Mouse (Mus musculus) left cerebral cortex, postnatal 14 days (tissue): Measurements from ENCODE around the gene Rnf6. TPM values are rescaled to one million over a fixed set of nuclear protein-coding genes. Genes with fewer than 3 reads are reported as not detected.
"Not testable (repeated sequence)": the region's sequence is repeated elsewhere in the genome, so short reads cannot be mapped to it uniquely, and the experiment has no call there.

Experiments used
- DNase-seq, 2 experiments: peaks; one replicate each; pipeline ENCODE4 v3.0.0; 2021 to 2022; ENCODE audit warnings: low spot score in 2 of 2, mixed read lengths in 1 of 2
- intact Hi-C: fragments of 180-260 bp; cut with DNase I; formaldehyde crosslinking; loops from one replicate; pipeline ENCODE4 v1.15.1; 2025
- total RNA-seq, 2 experiments: library from RNA; stranded (reverse); gene quantifications; 2 replicates each; pipeline ENCODE4 v1.2.3; 2021

The Rnf6 gene
- total RNA-seq, 2 experiments from 2014 or later = 51.5 to 55.7 TPM

DNA sequence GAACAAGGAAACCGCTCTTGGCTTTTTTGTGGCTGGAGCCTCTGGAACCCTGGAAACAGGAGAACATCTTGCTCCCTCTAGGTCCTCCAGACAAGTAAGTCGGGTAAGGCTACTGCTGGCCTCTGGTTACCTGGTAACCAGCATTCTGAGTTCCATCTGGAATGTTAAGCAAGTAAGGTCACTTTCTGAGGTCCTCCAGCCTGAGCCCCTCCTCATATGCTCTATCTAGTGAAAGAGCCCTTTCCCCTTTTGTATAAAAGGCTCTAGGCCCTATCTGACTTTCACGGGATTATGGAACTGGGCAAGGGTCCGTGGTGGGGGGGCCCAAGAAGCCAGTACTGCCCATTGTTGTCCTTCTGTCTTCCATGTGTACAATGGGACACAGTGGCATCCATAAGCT lies 36.2 kb downstream of the Rnf6 start, which contains the start of gene 1700001J03Rik:
Gene 1700001J03Rik, minus strand, starts transcription at position 101 of the 400 bp plus-strand sequence.
- DNase-seq = not testable (repeated sequence)
- intact Hi-C loops = loop anchor here (5.0 to 10.0 kb wide), 2 partner anchors 117 to 290 kb away; no protein-coding TSS in a partner anchor

DNA sequence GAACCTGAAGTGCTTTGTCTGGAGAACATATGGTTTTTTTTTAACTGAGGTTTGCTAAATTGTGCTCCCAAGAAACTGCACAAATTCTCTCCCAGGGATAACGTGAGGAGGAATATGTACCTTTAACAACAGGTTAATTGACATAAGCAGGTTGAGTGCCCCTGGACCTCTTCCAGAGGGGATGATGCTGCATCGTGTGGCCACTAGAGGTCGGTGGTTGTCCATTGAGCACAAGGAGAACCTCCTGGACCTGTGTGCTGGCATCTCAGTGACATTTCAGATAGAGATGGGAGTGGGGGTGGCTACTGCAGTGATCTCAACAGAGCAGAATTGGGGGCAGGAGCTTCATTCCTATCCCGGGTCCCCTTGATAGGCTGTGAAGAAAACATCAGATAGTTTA lies 48.6 kb downstream of the Rnf6 start:
- DNase-seq, intact Hi-C loops: not testable (repeated sequence)

DNA sequence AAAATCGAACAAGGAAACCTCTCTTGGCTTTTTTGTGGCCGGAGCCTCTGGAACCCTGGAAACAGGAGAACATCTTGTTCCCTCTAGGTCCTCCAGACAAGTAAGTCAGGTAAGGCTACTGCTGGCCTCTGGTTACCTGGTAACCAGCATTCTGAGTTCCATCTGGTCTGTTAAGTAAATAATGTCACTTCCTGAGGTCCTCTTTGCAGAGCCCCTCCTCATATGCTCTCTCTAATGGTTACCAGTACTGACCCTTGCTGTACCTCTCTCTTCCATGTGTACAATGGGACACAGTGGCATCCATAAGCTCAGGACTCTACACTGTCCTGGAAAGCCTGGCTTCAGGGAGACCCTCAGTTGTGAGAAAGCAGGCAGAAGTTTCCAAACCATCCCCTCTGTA lies 50.7 kb downstream of the Rnf6 start, which contains the start of gene Gm6309:
Gene Gm6309, minus strand, starts transcription at position 101 of the 400 bp plus-strand sequence.
- DNase-seq, intact Hi-C loops: not testable (repeated sequence)

DNA sequence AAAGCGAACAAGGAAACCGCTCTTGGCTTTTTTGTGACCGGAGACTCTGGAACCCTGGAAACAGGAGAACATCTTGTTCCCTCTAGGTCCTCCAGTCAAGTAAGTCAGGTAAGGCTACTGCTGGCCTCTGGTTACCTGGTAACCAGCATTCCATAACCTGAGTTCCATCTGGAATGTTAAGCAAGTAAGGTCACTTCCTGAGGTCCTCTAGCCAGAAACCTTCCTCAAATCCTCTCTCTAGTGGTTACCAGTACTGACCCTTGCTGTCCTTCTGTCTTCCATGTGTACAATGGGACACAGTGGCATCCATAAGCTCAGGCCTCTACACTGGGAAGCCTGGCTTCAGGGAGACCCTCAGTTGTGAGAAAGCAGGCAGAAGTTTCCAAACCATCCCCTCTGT lies 60.9 kb downstream of the Rnf6 start, which contains the start of gene Gm5565:
Gene Gm5565, minus strand, starts transcription at position 101 of the 400 bp plus-strand sequence.
- intact Hi-C loops = not testable (repeated sequence)

More for the DNA sequence above, 60.9 kb downstream of the Rnf6 start, which contains the start of gene Gm5565:
- not testable (repeated sequence) for DNase-seq

Other genes with a start within 250 kb of the Rnf6 start
- not detected for gene Cyp3a25, start 211.9 kb downstream of the Rnf6 start, total RNA-seq
- gene Cyp3a59, start 142.3 kb downstream of the Rnf6 start, total RNA-seq = not detected
- gene Gm5565, start 61.0 kb downstream of the Rnf6 start, total RNA-seq = not detected
- gene Gm6309, start 50.8 kb downstream of the Rnf6 start, total RNA-seq = not detected
- gene 1700001J03Rik, start 36.3 kb downstream of the Rnf6 start, total RNA-seq = 1 to 10 TPM in 1 of 2 experiments, under 1 TPM in 1; 0.44 to 1.1 TPM
- gene Cdk8, start 9.7 kb upstream of the Rnf6 start, total RNA-seq = 10 to 100 TPM; 42.2 to 45.8 TPM
- 10 to 100 TPM; 82.5 to 90.7 TPM for gene Wasf3, start 163.4 kb upstream of the Rnf6 start, total RNA-seq